Mouse (Mus musculus) E14TG2a.4 (cell line): ENCODE data around the gene Gm19684.
"Not testable (repeated sequence)": the region's sequence is repeated elsewhere in the genome, so short reads cannot be mapped to it uniquely, and the experiment has no call there.

ENCODE experiments used
- CTCF ChIP-seq: conservative IDR thresholded peaks from 2 replicates; pipeline ENCODE4 v1.5.1; 2014; ENCODE audit warnings: low read length
- POU5F1 ChIP-seq: IDR thresholded peaks from 2 replicates; pipeline ENCODE4 v1.6.1; 2014; ENCODE audit warnings: low read length, borderline replicate concordance

GRCm38 (mm10) chr17:36158264-36158663, 36.8 kb downstream of the Gm19684 start:
- not testable (repeated sequence) for TF ChIP-seq POU5F1, CTCF
